Mouse (Mus musculus) thymus, postnatal 25 days (tissue): Measurements from ENCODE around the gene Gm13276.
"Not testable (repeated sequence)": the region's sequence is repeated elsewhere in the genome, so short reads cannot be mapped to it uniquely, and the experiment has no call there.

Source experiments
- DNase-seq: peaks from one replicate; pipeline ENCODE4 v3.0.0; 2022

Gene Gm13276

GRCm38 (mm10) chr4:88785409-88785808 is at the start of gene Gm13276:
Gene Gm13276, plus strand, starts transcription at chr4:88785709.
- not testable (repeated sequence) for DNase-seq

- peak; percentile 79 for DNase-seq
Measured at GRCm38 (mm10) chr4:88738480-88738879, 47.0 kb upstream of the Gm13276 start.

- no peak for DNase-seq
Measured at GRCm38 (mm10) chr4:88739036-88739435, 46.5 kb upstream of the Gm13276 start.

GRCm38 (mm10) chr4:88741426-88741825 is 44.1 kb upstream of the Gm13276 start:
- DNase-seq: no peak

- no peak for DNase-seq
Measured at GRCm38 (mm10) chr4:88742771-88743371, 42.6 kb upstream of the Gm13276 start.

- DNase-seq: peak; percentile 26
Measured at GRCm38 (mm10) chr4:88744207-88744606, 41.3 kb upstream of the Gm13276 start.

- DNase-seq: no peak
Measured at GRCm38 (mm10) chr4:88749926-88750325, 35.6 kb upstream of the Gm13276 start.

GRCm38 (mm10) chr4:88754818-88755340 is 30.6 kb upstream of the Gm13276 start, which contains the start of gene Gm13271:
Gene Gm13271, plus strand, starts transcription at chr4:88754868.
- peak; percentile 68 for DNase-seq

GRCm38 (mm10) chr4:88756581-88757513 is 28.7 kb upstream of the Gm13276 start:
- peak; percentile 37 for DNase-seq

- peak; percentile 90 for DNase-seq
Measured at GRCm38 (mm10) chr4:88757628-88758031, 27.9 kb upstream of the Gm13276 start.

GRCm38 (mm10) chr4:88758751-88759150 is 26.8 kb upstream of the Gm13276 start:
- not testable (repeated sequence) for DNase-seq

GRCm38 (mm10) chr4:88759610-88760268 is 25.8 kb upstream of the Gm13276 start, which contains the start of gene Gm13283:
Gene Gm13283, plus strand, starts transcription at chr4:88760119.
- DNase-seq: peak; percentile 28

GRCm38 (mm10) chr4:88760431-88760830 is 25.1 kb upstream of the Gm13276 start:
- peak; percentile 55 for DNase-seq

GRCm38 (mm10) chr4:88761776-88762175 is 23.7 kb upstream of the Gm13276 start:
- DNase-seq: peak; percentile 90

GRCm38 (mm10) chr4:88762341-88762740 is 23.2 kb upstream of the Gm13276 start:
- DNase-seq: peak; percentile 24

GRCm38 (mm10) chr4:88763384-88764018 is 22.0 kb upstream of the Gm13276 start:
- peak; percentile 38 for DNase-seq

- DNase-seq: not testable (repeated sequence)
Measured at GRCm38 (mm10) chr4:88773534-88773933, 12.0 kb upstream of the Gm13276 start, which contains the start of gene Gm13290. Gene Gm13290, plus strand, starts transcription at chr4:88773834.

GRCm38 (mm10) chr4:88776622-88777021 is 8.9 kb upstream of the Gm13276 start, which contains the start of gene Gm13289:
Gene Gm13289, plus strand, starts transcription at chr4:88776922.
- not testable (repeated sequence) for DNase-seq

- not testable (repeated sequence) for DNase-seq
Measured at GRCm38 (mm10) chr4:88779550-88779949, 6.0 kb upstream of the Gm13276 start, which contains the start of gene Gm13272. Gene Gm13272, plus strand, starts transcription at chr4:88779850.

- not testable (repeated sequence) for DNase-seq
Measured at GRCm38 (mm10) chr4:88780320-88780719, 5.2 kb upstream of the Gm13276 start.

- not testable (repeated sequence) for DNase-seq
Measured at GRCm38 (mm10) chr4:88781831-88782230, 3.7 kb upstream of the Gm13276 start, which contains the start of gene Ifnz. Gene Ifnz, plus strand, starts transcription at chr4:88782131.

GRCm38 (mm10) chr4:88782335-88782734 is 3.2 kb upstream of the Gm13276 start:
- DNase-seq: not testable (repeated sequence)
